Mouse (Mus musculus): ENCODE measurements around the gene Itgal. TPM values are rescaled to one million over a fixed set of nuclear protein-coding genes. Genes with fewer than 3 reads are reported as not detected.

The Itgal gene
- total RNA-seq, 1 experiment, result 2.2 TPM

- no peak for DNase-seq (ENCODE audit: low read depth, low spot score)
- Histone ChIP-seq H3K27ac (ENCODE audit: insufficient read depth, low read depth, low read length, poor library complexity, severe bottlenecking) (no peak overlapping the region), H3K36me3 (ENCODE audit: control insufficient read depth, insufficient read depth, low read length, poor library complexity, severe bottlenecking) (no peaks in the 10 kb centered on the region), H3K4me1 (ENCODE audit: control insufficient read depth in 2 of 2, insufficient read depth in 2 of 2, low read length in 2 of 2, poor library complexity in 1 of 2) (peaks cover 0 to 14% of the 10 kb centered on the region in 2 experiments), H3K9me3 (ENCODE audit: control insufficient read depth, insufficient read depth, low read depth, low read length) (no peaks in the 10 kb centered on the region), H3K9ac (ENCODE audit: insufficient read depth, low read depth, low read length, poor library complexity, severe bottlenecking) (no peak overlapping the region), H3K4me3 (ENCODE audit: insufficient read depth in 1 of 2, low read depth in 1 of 2, low read length in 2 of 2, poor library complexity in 1 of 2, severe bottlenecking in 1 of 2) (no peak overlapping the region)
- TF ChIP-seq CHD2 (IDR thresholded peaks at IDR 0.05; ENCODE audit: low read depth, low read length), result no peak
- no peak for TF ChIP-seq ZNF384 (IDR thresholded peaks at IDR 0.05; ENCODE audit: low read depth, low read length)
- in situ Hi-C loops (cut with MboI; ENCODE audit: low sequenced_read_pairs in 2 of 2, unreplicated experiment in 2 of 2), result no loop called here
Measured at GRCm38 (mm10) chr7:127281114-127281513, 14.9 kb upstream of the Itgal start.

GRCm38 (mm10) chr7:127282190-127282589, 13.9 kb upstream of the Itgal start:
- peaks cover 0 to 14% of the 10 kb centered on the region in 2 experiments for H3K4me1 ChIP-seq (ENCODE audit: control insufficient read depth in 2 of 2, insufficient read depth in 2 of 2, low read length in 2 of 2, poor library complexity in 1 of 2)
- no peaks in the 10 kb centered on the region for H3K9me3 ChIP-seq (ENCODE audit: control insufficient read depth, insufficient read depth, low read depth, low read length)
- no peak for TF ChIP-seq MAFK (IDR thresholded peaks at IDR 0.05; ENCODE audit: insufficient read depth, low read depth, low read length)
- TF ChIP-seq CHD2 (IDR thresholded peaks at IDR 0.05; ENCODE audit: low read depth, low read length), result no peak
- no peak for TF ChIP-seq HCFC1 (IDR thresholded peaks at IDR 0.05; ENCODE audit: borderline replicate concordance, insufficient read depth, low read length)
- TF ChIP-seq ZNF384 (IDR thresholded peaks at IDR 0.05; ENCODE audit: low read depth, low read length), result no peak
- no peak for TF ChIP-seq ZC3H11A (IDR thresholded peaks at IDR 0.05; ENCODE audit: borderline replicate concordance, low read depth, low read length)
- H3K36me3 ChIP-seq (ENCODE audit: control insufficient read depth, insufficient read depth, low read length, poor library complexity, severe bottlenecking), result no peaks in the 10 kb centered on the region
- no peak overlapping the region for H3K4me3 ChIP-seq (ENCODE audit: insufficient read depth in 1 of 2, low read depth in 1 of 2, low read length in 2 of 2, poor library complexity in 1 of 2, severe bottlenecking in 1 of 2)
- no peak overlapping the region for H3K27ac ChIP-seq (ENCODE audit: insufficient read depth, low read depth, low read length, poor library complexity, severe bottlenecking)
- H3K9ac ChIP-seq (ENCODE audit: insufficient read depth, low read depth, low read length, poor library complexity, severe bottlenecking), result no peak overlapping the region
- no peak for DNase-seq (ENCODE audit: low read depth, low spot score)
- in situ Hi-C loops (cut with MboI; ENCODE audit: low sequenced_read_pairs in 2 of 2, unreplicated experiment in 2 of 2), result no loop called here

GRCm38 (mm10) chr7:127285154-127285553, 10.9 kb upstream of the Itgal start:
- no peak for DNase-seq (ENCODE audit: low read depth, low spot score)
- no peak for TF ChIP-seq HCFC1 (IDR thresholded peaks at IDR 0.05; ENCODE audit: borderline replicate concordance, insufficient read depth, low read length)
- TF ChIP-seq ZC3H11A (IDR thresholded peaks at IDR 0.05; ENCODE audit: borderline replicate concordance, low read depth, low read length), result no peak
- TF ChIP-seq ZNF384 (IDR thresholded peaks at IDR 0.05; ENCODE audit: low read depth, low read length), result no peak
- no peak for TF ChIP-seq MAFK (IDR thresholded peaks at IDR 0.05; ENCODE audit: insufficient read depth, low read depth, low read length)
- no peak for TF ChIP-seq CHD2 (IDR thresholded peaks at IDR 0.05; ENCODE audit: low read depth, low read length)
- no peaks in the 10 kb centered on the region for H3K36me3 ChIP-seq (ENCODE audit: control insufficient read depth, insufficient read depth, low read length, poor library complexity, severe bottlenecking)
- no peaks in the 10 kb centered on the region for H3K9me3 ChIP-seq (ENCODE audit: control insufficient read depth, insufficient read depth, low read depth, low read length)
- in situ Hi-C loops (cut with MboI; ENCODE audit: low sequenced_read_pairs in 2 of 2, unreplicated experiment in 2 of 2), result no loop called here
- no peak overlapping the region for H3K9ac ChIP-seq (ENCODE audit: insufficient read depth, low read depth, low read length, poor library complexity, severe bottlenecking)
- H3K4me3 ChIP-seq (ENCODE audit: insufficient read depth in 1 of 2, low read depth in 1 of 2, low read length in 2 of 2, poor library complexity in 1 of 2, severe bottlenecking in 1 of 2), result no peak overlapping the region
- H3K27ac ChIP-seq (ENCODE audit: insufficient read depth, low read depth, low read length, poor library complexity, severe bottlenecking), result no peak overlapping the region
- no peaks in the 10 kb centered on the region; a peak in 1 of 4 replicates for H3K4me1 ChIP-seq (ENCODE audit: control insufficient read depth in 2 of 2, insufficient read depth in 2 of 2, low read length in 2 of 2, poor library complexity in 1 of 2)

GRCm38 (mm10) chr7:127287940-127288339, 8.1 kb upstream of the Itgal start:
- TF ChIP-seq ZNF384 (IDR thresholded peaks at IDR 0.05; ENCODE audit: low read depth, low read length), result no peak
- TF ChIP-seq MAFK (IDR thresholded peaks at IDR 0.05; ENCODE audit: insufficient read depth, low read depth, low read length), result no peak
- TF ChIP-seq ZC3H11A (IDR thresholded peaks at IDR 0.05; ENCODE audit: borderline replicate concordance, low read depth, low read length), result no peak
- TF ChIP-seq CHD2 (IDR thresholded peaks at IDR 0.05; ENCODE audit: low read depth, low read length), result no peak
- Histone ChIP-seq H3K9me3 (ENCODE audit: control insufficient read depth, insufficient read depth, low read depth, low read length) (no peaks in the 10 kb centered on the region), H3K4me1 (ENCODE audit: control insufficient read depth in 2 of 2, insufficient read depth in 2 of 2, low read length in 2 of 2, poor library complexity in 1 of 2) (no peaks in the 10 kb centered on the region; a peak in 1 of 4 replicates), H3K27ac (ENCODE audit: insufficient read depth, low read depth, low read length, poor library complexity, severe bottlenecking) (no peak overlapping the region), H3K4me3 (ENCODE audit: insufficient read depth in 1 of 2, low read depth in 1 of 2, low read length in 2 of 2, poor library complexity in 1 of 2, severe bottlenecking in 1 of 2) (no peak overlapping the region), H3K36me3 (ENCODE audit: control insufficient read depth, insufficient read depth, low read length, poor library complexity, severe bottlenecking) (no peaks in the 10 kb centered on the region), H3K9ac (ENCODE audit: insufficient read depth, low read depth, low read length, poor library complexity, severe bottlenecking) (no peak overlapping the region)
- no peak for DNase-seq (ENCODE audit: low read depth, low spot score)
- in situ Hi-C loops (cut with MboI; ENCODE audit: low sequenced_read_pairs in 2 of 2, unreplicated experiment in 2 of 2), result no loop called here

DNA sequence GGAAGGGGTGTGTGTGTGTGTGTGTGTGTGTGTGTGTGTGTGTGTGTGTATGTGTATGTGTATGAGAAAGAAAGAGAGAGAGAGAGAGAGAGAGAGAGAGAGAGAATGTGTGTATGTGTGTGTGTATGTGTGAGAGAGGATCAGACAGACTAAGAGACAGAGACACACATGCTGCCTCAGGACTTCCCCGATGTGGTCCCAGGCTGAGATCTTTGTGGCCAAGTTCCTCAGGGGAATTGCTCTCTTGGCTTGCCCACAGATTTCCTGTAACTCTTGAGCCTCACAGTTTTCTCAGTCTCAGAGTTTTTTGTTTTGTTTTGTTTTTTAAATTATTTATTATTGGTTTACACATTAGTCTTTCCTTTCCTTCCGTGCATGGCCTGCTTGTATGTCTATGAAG, 6.8 kb upstream of the Itgal start:
- Histone ChIP-seq H3K9me3 (ENCODE audit: control insufficient read depth, insufficient read depth, low read depth, low read length) (no peaks in the 10 kb centered on the region), H3K4me1 (ENCODE audit: control insufficient read depth in 2 of 2, insufficient read depth in 2 of 2, low read length in 2 of 2, poor library complexity in 1 of 2) (no peaks in the 10 kb centered on the region), H3K9ac (ENCODE audit: insufficient read depth, low read depth, low read length, poor library complexity, severe bottlenecking) (no peak overlapping the region), H3K36me3 (ENCODE audit: control insufficient read depth, insufficient read depth, low read length, poor library complexity, severe bottlenecking) (no peaks in the 10 kb centered on the region), H3K4me3 (ENCODE audit: insufficient read depth in 1 of 2, low read depth in 1 of 2, low read length in 2 of 2, poor library complexity in 1 of 2, severe bottlenecking in 1 of 2) (no peak overlapping the region), H3K27ac (ENCODE audit: insufficient read depth, low read depth, low read length, poor library complexity, severe bottlenecking) (no peak overlapping the region)
- in situ Hi-C loops (cut with MboI; ENCODE audit: low sequenced_read_pairs in 2 of 2, unreplicated experiment in 2 of 2), result no loop called here
- no peak for DNase-seq (ENCODE audit: low read depth, low spot score)
- no peak for TF ChIP-seq ZNF384 (IDR thresholded peaks at IDR 0.05; ENCODE audit: low read depth, low read length)

Measured in ES-E14 (cell line).